Mouse (Mus musculus): ENCODE data around the gene Efs. TPM values are rescaled to one million over a fixed set of nuclear protein-coding genes. Genes with fewer than 3 reads are reported as not detected.

Gene Efs
- polyA plus RNA-seq, 1 experiment from 2014 or later, result 58.0 TPM

- 82% methylated on average over 4 of the region's 4 CpGs for WGBS
- H3K27ac ChIP-seq, result no peak overlapping the region
- no peak overlapping the region for H3K4me2 ChIP-seq
- no peaks in the 10 kb centered on the region for H3K27me3 ChIP-seq
- no peak for ATAC-seq (ENCODE audit: insufficient number of reproducible peaks, low FRiP score, low TSS enrichment, low read depth)
- peaks cover 39% of the 10 kb centered on the region for H3K36me3 ChIP-seq
- no peaks in the 10 kb centered on the region for H3K4me1 ChIP-seq
- H3K4me3 ChIP-seq, result no peak overlapping the region
- no peak overlapping the region for H3K9ac ChIP-seq
- no peaks in the 10 kb centered on the region for H3K9me3 ChIP-seq
Measured at GRCm38 (mm10) chr14:54903641-54904040, 22.3 kb downstream of the Efs start.

- Histone ChIP-seq H3K36me3 (peaks cover 39% of the 10 kb centered on the region), H3K4me3 (no peak overlapping the region)
- WGBS, result under 1% methylated on average over 3 of the region's 3 CpGs
Measured at GRCm38 (mm10) chr14:54900383-54900782, 25.5 kb downstream of the Efs start.

GRCm38 (mm10) chr14:54897445-54897844, 28.5 kb downstream of the Efs start:
- Histone ChIP-seq H3K4me1 (peaks cover 25% of the 10 kb centered on the region), H3K36me3 (peaks cover 31% of the 10 kb centered on the region), H3K4me3 (no peak overlapping the region), H3K9me3 (no peaks in the 10 kb centered on the region), H3K4me2 (no peak overlapping the region), H3K27ac (peak overlapping the region; percentile 43), H3K9ac (no peak overlapping the region), H3K27me3 (no peaks in the 10 kb centered on the region)
- WGBS, result 61% methylated on average over 2 of the region's 2 CpGs
- ATAC-seq (ENCODE audit: insufficient number of reproducible peaks, low FRiP score, low TSS enrichment, low read depth), result no peak

More at GRCm38 (mm10) chr14:54900383-54900782, 25.5 kb downstream of the Efs start:
- no peak overlapping the region for H3K4me2 ChIP-seq
- ATAC-seq (ENCODE audit: insufficient number of reproducible peaks, low FRiP score, low TSS enrichment, low read depth), result 0 out of 2 replicates have a peak, but pooled peaks have one; percentile 9
- H3K27me3 ChIP-seq, result no peaks in the 10 kb centered on the region
- no peaks in the 10 kb centered on the region for H3K9me3 ChIP-seq
- no peak overlapping the region for H3K9ac ChIP-seq
- H3K27ac ChIP-seq, result peak overlapping the region; percentile 38; the same call in 1 of the 2 replicates
- H3K4me1 ChIP-seq, result peaks cover 17% of the 10 kb centered on the region

GRCm38 (mm10) chr14:54894296-54895151, 31.4 kb downstream of the Efs start:
- Histone ChIP-seq H3K4me2 (peak overlapping the region; percentile 49), H3K36me3 (peaks cover 31% of the 10 kb centered on the region), H3K27ac (peak overlapping the region; percentile 94), H3K4me3 (peak overlapping the region; percentile 92), H3K4me1 (peaks cover 25% of the 10 kb centered on the region), H3K9ac (peak overlapping the region; percentile 99), H3K27me3 (no peaks in the 10 kb centered on the region), H3K9me3 (no peaks in the 10 kb centered on the region)
- under 1% methylated on average over 53 of the region's 54 CpGs for WGBS
- ATAC-seq (ENCODE audit: insufficient number of reproducible peaks, low FRiP score, low TSS enrichment, low read depth), result peak; percentile 31

- H3K9me3 ChIP-seq, result no peaks in the 10 kb centered on the region
- peak overlapping the region; percentile 92 for H3K4me3 ChIP-seq
- under 1% methylated on average over 38 of the region's 38 CpGs for WGBS
- peak overlapping the region; percentile 46 for H3K4me2 ChIP-seq
- peak; percentile 99 for ATAC-seq (ENCODE audit: insufficient number of reproducible peaks, low FRiP score, low TSS enrichment, low read depth)
- peaks cover 25% of the 10 kb centered on the region for H3K4me1 ChIP-seq
- H3K9ac ChIP-seq, result peak overlapping the region; percentile 99
- no peaks in the 10 kb centered on the region for H3K27me3 ChIP-seq
- H3K27ac ChIP-seq, result peak overlapping the region; percentile 94
- peaks cover 31% of the 10 kb centered on the region for H3K36me3 ChIP-seq
Measured at GRCm38 (mm10) chr14:54893651-54894181, 32.2 kb downstream of the Efs start.

- peak within 1 kb of the TSS; percentile 92 for H3K4me3 ChIP-seq
- peak within 1 kb of the TSS; percentile 46 for H3K4me2 ChIP-seq
- H3K9ac ChIP-seq, result 0 out of 2 replicates have a peak within 1 kb of the TSS, but pooled peaks have one; percentile 0
- ATAC-seq (ENCODE audit: insufficient number of reproducible peaks, low FRiP score, low TSS enrichment, low read depth), result no peak
- peaks cover 19% of the 10 kb centered on the region for H3K4me1 ChIP-seq
- no peaks in the 10 kb centered on the region for H3K27me3 ChIP-seq
- H3K27ac ChIP-seq, result peak within 1 kb of the TSS; percentile 84
- 92% methylated on average over 3 of the region's 3 CpGs for WGBS
- H3K9me3 ChIP-seq, result no peaks in the 10 kb centered on the region
- peaks cover 20% of the 10 kb centered on the region for H3K36me3 ChIP-seq
Measured at GRCm38 (mm10) chr14:54892200-54892599, 33.7 kb downstream of the Efs start, which contains the start of gene Pabpn1. Gene Pabpn1 (plus strand): TSS chr14:54892500.

GRCm38 (mm10) chr14:54885309-54885708, 40.6 kb downstream of the Efs start:
- H3K9ac ChIP-seq, result no peak overlapping the region
- 88% methylated on average over 11 of the region's 11 CpGs for WGBS
- H3K4me2 ChIP-seq, result no peak overlapping the region
- peaks cover 26% of the 10 kb centered on the region for H3K4me1 ChIP-seq
- H3K4me3 ChIP-seq, result no peak overlapping the region
- no peak for ATAC-seq (ENCODE audit: insufficient number of reproducible peaks, low FRiP score, low TSS enrichment, low read depth)
- no peaks in the 10 kb centered on the region for H3K9me3 ChIP-seq
- H3K36me3 ChIP-seq, result peaks cover 19% of the 10 kb centered on the region
- H3K27me3 ChIP-seq, result no peaks in the 10 kb centered on the region
- no peak overlapping the region for H3K27ac ChIP-seq

GRCm38 (mm10) chr14:54884022-54884712, 41.8 kb downstream of the Efs start:
- 23% methylated on average over 21 of the region's 21 CpGs for WGBS
- Histone ChIP-seq H3K27ac (peak overlapping the region; percentile 94), H3K9ac (peak overlapping the region; percentile 77), H3K4me1 (peaks cover 26% of the 10 kb centered on the region), H3K9me3 (no peaks in the 10 kb centered on the region), H3K27me3 (no peaks in the 10 kb centered on the region), H3K4me3 (peak overlapping the region; percentile 67), H3K36me3 (peaks cover 19% of the 10 kb centered on the region), H3K4me2 (peak overlapping the region; percentile 70)
- 0 out of 2 replicates have a peak, but pooled peaks have one; percentile 1 for ATAC-seq (ENCODE audit: insufficient number of reproducible peaks, low FRiP score, low TSS enrichment, low read depth)

- Histone ChIP-seq H3K27me3 (peaks cover 7% of the 10 kb centered on the region), H3K4me1 (peaks cover 26% of the 10 kb centered on the region), H3K27ac (peak within 1 kb of the TSS; percentile 94), H3K4me3 (peak within 1 kb of the TSS; percentile 67), H3K36me3 (peaks cover 19% of the 10 kb centered on the region), H3K4me2 (peak within 1 kb of the TSS; percentile 70), H3K9me3 (no peaks in the 10 kb centered on the region), H3K9ac (peak within 1 kb of the TSS; percentile 77)
- peak; percentile 86 for ATAC-seq (ENCODE audit: insufficient number of reproducible peaks, low FRiP score, low TSS enrichment, low read depth)
- WGBS, result under 1% methylated on average over 27 of the region's 27 CpGs
Measured at GRCm38 (mm10) chr14:54883154-54884021, 42.5 kb downstream of the Efs start, which contains the start of the genes Bcl2l2 and Gm20521. Gene Bcl2l2 (plus strand): TSS chr14:54883377. Gene Gm20521 (plus strand): TSS chr14:54883441.

- WGBS, result under 1% methylated on average over 59 of the region's 61 CpGs
- ATAC-seq (ENCODE audit: insufficient number of reproducible peaks, low FRiP score, low TSS enrichment, low read depth), result peak; percentile 79
- Histone ChIP-seq H3K4me2 (peak within 1 kb of the TSS; percentile 99), H3K27me3 (peaks cover 28% of the 10 kb centered on the region), H3K27ac (peak within 1 kb of the TSS; percentile 81), H3K4me1 (peaks cover 14% of the 10 kb centered on the region), H3K9ac (peak within 1 kb of the TSS; percentile 77), H3K9me3 (no peaks in the 10 kb centered on the region), H3K4me3 (peak within 1 kb of the TSS; percentile 75), H3K36me3 (no peaks in the 10 kb centered on the region)
Measured at GRCm38 (mm10) chr14:54877048-54877715, 48.7 kb downstream of the Efs start, which contains the start of gene Ppp1r3e. Gene Ppp1r3e (minus strand): TSS chr14:54877550.
